Mouse (Mus musculus): Measurements from ENCODE around the gene Rps6ka2.

GRCm38 (mm10) chr17:7217791-7218329, 47.9 kb downstream of the Rps6ka2 start:
- TF ChIP-seq GATA1 (IDR thresholded peaks at IDR 0.05; ENCODE audit: borderline replicate concordance, low read length) (no peak), FLI1 (IDR thresholded peaks at IDR 0.05; ENCODE audit: low read length) (no peak)
